Mouse (Mus musculus): Measurements from ENCODE around the gene Mapt.
"Not testable (repeated sequence)": the region's sequence is repeated elsewhere in the genome, so short reads cannot be mapped to it uniquely, and the experiment has no call there.

The Mapt gene

GRCm38 (mm10) chr11:104231041-104231911 lies at the start of gene Mapt:
TSS of gene Mapt (plus strand) at chr11:104231390.
- DNase-seq: peak; percentile 91

DNA sequence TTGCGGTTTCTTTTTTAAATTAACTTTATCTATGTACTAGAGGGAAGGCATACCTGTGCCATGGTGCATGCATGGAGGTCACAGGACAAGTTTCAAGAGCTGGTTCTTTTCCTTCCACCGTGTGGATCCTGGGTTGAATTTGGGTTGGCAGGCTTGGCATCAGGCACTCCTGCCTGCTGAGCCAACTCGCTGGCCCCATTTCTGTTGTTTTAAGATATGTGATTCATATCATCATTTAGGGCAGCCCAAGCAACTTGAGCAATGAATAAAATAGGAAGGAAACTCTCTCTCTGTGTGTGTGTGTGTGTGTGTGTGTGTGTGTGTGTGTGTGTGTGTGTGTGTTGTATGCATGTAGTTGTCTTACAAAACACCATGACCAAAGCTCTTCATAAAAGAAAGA lies 49.0 kb upstream of the Mapt start:
- DNase-seq: no peak

- DNase-seq: no peak
These were observed 44.9 kb upstream of the Mapt start, which contains the start of gene Sppl2c for GRCm38 (mm10) chr11:104186135-104186836. TSS of gene Sppl2c (plus strand) at chr11:104186327.

- DNase-seq: no peak
These were observed 44.4 kb upstream of the Mapt start for GRCm38 (mm10) chr11:104186837-104187150.

DNA sequence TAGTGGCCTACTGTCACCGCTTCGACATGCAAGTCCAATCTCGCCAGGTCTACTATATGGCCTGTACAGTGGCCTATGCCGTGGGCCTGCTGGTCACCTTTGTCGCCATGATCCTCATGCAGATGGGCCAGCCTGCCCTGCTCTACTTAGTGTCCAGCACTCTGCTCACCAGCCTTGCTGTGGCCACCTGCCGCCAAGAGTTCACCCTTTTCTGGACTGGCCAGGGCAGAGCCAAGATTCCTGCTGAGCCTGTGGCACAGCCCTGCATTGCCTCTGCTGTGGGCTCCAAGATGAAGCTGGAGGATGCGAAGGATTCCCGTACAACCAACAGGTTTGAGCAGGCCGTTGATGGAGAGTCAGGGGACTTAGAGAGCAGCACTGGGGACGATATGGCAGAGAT lies 43.4 kb upstream of the Mapt start:
- no peak for DNase-seq

GRCm38 (mm10) chr11:104190008-104190407 lies 41.2 kb upstream of the Mapt start:
- peak; percentile 92 for DNase-seq

- DNase-seq: no peak
These were observed 35.8 kb upstream of the Mapt start for GRCm38 (mm10) chr11:104195382-104195781.

- peak; percentile 91 for DNase-seq
These were observed 35.4 kb upstream of the Mapt start for GRCm38 (mm10) chr11:104195791-104196190.

- no peak for DNase-seq
These were observed 33.3 kb upstream of the Mapt start for GRCm38 (mm10) chr11:104197861-104198260.

- DNase-seq: no peak
These were observed 27.9 kb upstream of the Mapt start for GRCm38 (mm10) chr11:104203271-104203670.

DNA sequence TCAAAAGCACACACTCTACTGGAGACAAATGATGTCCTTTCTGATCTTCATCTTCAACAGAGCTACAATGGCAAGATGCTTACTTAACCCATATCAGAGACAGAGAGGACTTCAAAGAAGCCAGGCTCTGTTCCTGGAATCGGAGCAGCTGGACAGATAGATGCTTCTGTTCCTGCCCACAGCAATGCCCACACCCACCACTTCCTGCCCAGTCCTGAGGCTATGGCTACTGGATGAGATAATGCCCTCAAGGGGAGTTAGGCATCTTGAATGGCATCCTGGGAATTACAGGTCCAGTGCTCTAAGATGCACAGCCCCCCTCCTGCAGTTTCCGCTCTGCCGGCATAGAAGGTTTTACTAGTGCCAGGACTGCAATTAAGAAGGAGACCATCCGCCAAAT lies 24.6 kb upstream of the Mapt start:
- no peak for DNase-seq

- no peak for DNase-seq
These were observed 22.1 kb upstream of the Mapt start for GRCm38 (mm10) chr11:104209041-104209440.

GRCm38 (mm10) chr11:104211251-104211650 lies 19.9 kb upstream of the Mapt start:
- no peak for DNase-seq

DNA sequence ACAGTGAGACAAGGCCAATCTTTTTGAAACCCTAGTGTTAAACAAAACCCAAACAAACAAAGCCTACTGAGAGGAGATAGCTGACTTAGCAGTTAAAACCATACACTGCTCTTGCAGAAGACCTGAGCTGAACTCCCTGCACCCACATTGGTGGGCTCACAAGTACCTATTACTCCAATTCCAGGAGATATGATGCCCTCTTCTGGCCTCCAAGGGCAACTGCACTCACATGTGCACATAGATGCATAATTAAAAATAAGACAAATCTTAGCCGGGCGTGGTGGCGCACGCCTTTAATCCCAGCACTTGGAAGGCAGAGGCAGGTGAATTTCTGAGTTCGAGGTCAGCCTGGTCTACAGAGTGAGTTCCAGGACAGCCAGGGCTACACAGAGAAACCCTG lies 17.1 kb upstream of the Mapt start:
- DNase-seq: not testable (repeated sequence)

- DNase-seq: no peak
These were observed 13.1 kb upstream of the Mapt start for GRCm38 (mm10) chr11:104218075-104218474.

GRCm38 (mm10) chr11:104220291-104220690 lies 10.9 kb upstream of the Mapt start:
- DNase-seq: no peak

DNA sequence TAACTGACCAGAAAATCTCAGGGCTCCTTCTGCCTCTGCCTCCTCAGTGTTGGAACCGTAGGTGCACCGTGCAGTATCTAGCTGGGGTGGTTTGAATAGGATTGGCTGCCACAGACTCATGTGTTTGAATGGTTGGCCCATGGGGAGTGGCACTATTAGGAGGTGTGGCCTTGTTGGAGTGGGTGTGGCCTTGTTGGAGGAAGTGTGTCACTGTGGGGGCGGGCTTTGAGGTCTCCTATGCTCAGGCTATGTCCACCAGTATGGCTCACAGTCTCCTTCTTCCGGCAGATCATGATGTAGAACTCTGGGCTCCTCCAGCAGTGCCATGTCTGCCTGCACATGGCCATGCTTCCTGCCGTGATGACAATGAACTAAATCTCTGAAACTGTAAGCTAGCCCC lies 9.4 kb upstream of the Mapt start:
- no peak for DNase-seq

GRCm38 (mm10) chr11:104223301-104223700 lies 7.9 kb upstream of the Mapt start:
- DNase-seq: no peak

DNA sequence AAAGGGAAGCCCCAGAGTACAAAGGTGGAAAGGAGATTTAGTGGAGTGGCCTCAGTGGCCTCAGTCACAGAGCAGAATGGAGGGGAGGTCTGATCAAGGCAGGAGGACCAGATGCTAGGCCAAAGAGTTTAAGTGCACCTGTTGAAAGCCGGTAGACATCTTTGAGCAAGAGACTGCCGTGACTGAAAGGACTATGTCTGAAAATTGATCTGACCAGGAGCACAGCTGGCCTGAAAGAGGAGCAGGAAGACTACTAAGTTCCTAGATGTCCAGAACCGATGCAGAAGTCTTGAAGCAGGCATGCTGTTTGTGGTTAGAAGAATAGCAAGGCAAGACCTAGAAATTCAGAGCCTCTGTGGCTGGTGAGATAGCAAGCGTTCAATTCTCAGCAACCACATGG lies 1.8 kb upstream of the Mapt start:
- no peak for DNase-seq

DNA sequence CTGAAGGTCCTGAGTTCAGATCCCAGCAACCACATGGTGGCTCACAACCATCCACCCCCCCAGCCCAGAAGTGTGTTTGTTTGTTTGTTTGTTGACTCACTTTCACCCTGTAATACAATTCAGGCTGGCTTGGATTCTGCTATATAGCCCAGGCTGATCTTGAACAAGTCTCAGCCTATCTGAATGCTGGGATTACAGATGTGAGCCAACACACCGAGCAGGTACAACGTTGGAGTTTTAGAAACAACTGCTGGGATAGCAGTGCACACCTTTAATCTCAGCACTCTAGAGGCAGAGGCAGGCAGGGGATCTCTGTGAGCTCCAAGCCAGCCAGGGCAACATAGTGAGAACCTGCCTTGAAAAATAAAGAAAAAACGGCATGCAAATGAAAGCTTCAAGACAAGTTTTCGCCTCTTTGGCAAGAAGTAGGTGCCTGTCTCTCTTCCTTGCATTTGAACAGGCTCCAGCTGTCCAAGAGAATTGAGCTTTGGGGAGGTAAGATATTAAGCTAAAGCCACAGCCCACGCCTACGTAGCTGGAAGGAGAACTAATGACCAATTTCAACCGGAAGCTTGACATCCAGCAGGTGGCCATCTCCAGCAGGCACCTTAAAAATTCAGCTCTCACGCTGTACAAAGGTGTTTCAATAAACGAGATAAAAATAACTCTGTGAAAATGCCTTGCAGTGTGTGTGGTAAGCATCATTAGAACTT lies 968 bp upstream of the Mapt start:
- no peak for DNase-seq

- DNase-seq: peak; percentile 73
These were observed 1.2 kb downstream of the Mapt start for GRCm38 (mm10) chr11:104232141-104233061.

GRCm38 (mm10) chr11:104233101-104233500 lies 1.9 kb downstream of the Mapt start:
- no peak for DNase-seq

Data from cerebellum, adult 11 months (tissue).